Mouse (Mus musculus): ENCODE results near the gene Mplkip. TPM values are rescaled to one million over a fixed set of nuclear protein-coding genes. Genes with fewer than 3 reads are reported as not detected.

The Mplkip gene
- 32.1 and 32.4 TPM in 2 replicates for polyA plus RNA-seq (2014; fragmentation: Nextera tagmentation; extraction: Ambion mirVana)

GRCm38 (mm10) chr13:17694911-17695699 is at the start of gene Mplkip, which contains the start of gene Sugct:
TSS of gene Mplkip (plus strand) at chr13:17695192.
TSS of gene Sugct (minus strand) at chr13:17695553.
- Histone ChIP-seq H3K27ac (ENCODE audit: low read depth, low read length) (peak within 1 kb of the TSS; percentile 96), H3K4me1 (ENCODE audit: control insufficient read depth, insufficient read depth, low read length) (no peaks in the 10 kb centered on the region), H3K27me3 (ENCODE audit: control insufficient read depth, insufficient read depth, low read length) (no peaks in the 10 kb centered on the region), H3K36me3 (ENCODE audit: control insufficient read depth, insufficient read depth, low read length) (no peaks in the 10 kb centered on the region), H3K4me3 (ENCODE audit: low read depth, low read length) (peak within 1 kb of the TSS; percentile 83), H3K9ac (ENCODE audit: low read depth, low read length) (peak within 1 kb of the TSS; percentile 96), H3K4me2 (peak within 1 kb of the TSS; percentile 75), H3K9me3 (replicated peaks; ENCODE audit: control insufficient read depth, low read length) (no peaks in the 10 kb centered on the region)
- WGBS (ENCODE audit: insufficient replicate concordance): under 1% methylated on average over 65 of the region's 66 CpGs
- peak; percentile 99 for ATAC-seq (replicated peaks; ENCODE audit: insufficient number of reproducible peaks, low FRiP score, low TSS enrichment)

- 67% methylated on average over 1 of the region's 1 CpGs for WGBS (ENCODE audit: insufficient replicate concordance)
- Histone ChIP-seq H3K27ac (ENCODE audit: low read depth, low read length) (no peak overlapping the region), H3K4me1 (ENCODE audit: control insufficient read depth, insufficient read depth, low read length) (no peaks in the 10 kb centered on the region), H3K4me2 (no peak overlapping the region), H3K9me3 (replicated peaks; ENCODE audit: control insufficient read depth, low read length) (no peaks in the 10 kb centered on the region), H3K36me3 (ENCODE audit: control insufficient read depth, insufficient read depth, low read length) (no peaks in the 10 kb centered on the region), H3K4me3 (ENCODE audit: low read depth, low read length) (no peak overlapping the region), H3K9ac (ENCODE audit: low read depth, low read length) (no peak overlapping the region), H3K27me3 (ENCODE audit: control insufficient read depth, insufficient read depth, low read length) (no peaks in the 10 kb centered on the region)
- no peak for ATAC-seq (replicated peaks; ENCODE audit: insufficient number of reproducible peaks, low FRiP score, low TSS enrichment)
Measured at GRCm38 (mm10) chr13:17667380-17667779, 27.6 kb upstream of the Mplkip start.

GRCm38 (mm10) chr13:17671122-17671521 is 23.9 kb upstream of the Mplkip start:
- H3K27ac ChIP-seq (ENCODE audit: low read depth, low read length): no peak overlapping the region
- no peaks in the 10 kb centered on the region for H3K27me3 ChIP-seq (ENCODE audit: control insufficient read depth, insufficient read depth, low read length)
- no peaks in the 10 kb centered on the region for H3K4me1 ChIP-seq (ENCODE audit: control insufficient read depth, insufficient read depth, low read length)
- no peak for ATAC-seq (replicated peaks; ENCODE audit: insufficient number of reproducible peaks, low FRiP score, low TSS enrichment)
- H3K4me2 ChIP-seq: no peak overlapping the region
- H3K9me3 ChIP-seq (replicated peaks; ENCODE audit: control insufficient read depth, low read length): no peaks in the 10 kb centered on the region
- H3K9ac ChIP-seq (ENCODE audit: low read depth, low read length): no peak overlapping the region
- no peak overlapping the region for H3K4me3 ChIP-seq (ENCODE audit: low read depth, low read length)
- H3K36me3 ChIP-seq (ENCODE audit: control insufficient read depth, insufficient read depth, low read length): no peaks in the 10 kb centered on the region
- 53% methylated on average over 1 of the region's 1 CpGs for WGBS (ENCODE audit: insufficient replicate concordance)

GRCm38 (mm10) chr13:17689461-17689860 is 5.5 kb upstream of the Mplkip start:
- H3K4me3 ChIP-seq (ENCODE audit: low read depth, low read length): no peak overlapping the region
- H3K9ac ChIP-seq (ENCODE audit: low read depth, low read length): no peak overlapping the region
- H3K36me3 ChIP-seq (ENCODE audit: control insufficient read depth, insufficient read depth, low read length): no peaks in the 10 kb centered on the region
- H3K9me3 ChIP-seq (replicated peaks; ENCODE audit: control insufficient read depth, low read length): no peaks in the 10 kb centered on the region
- no peak for ATAC-seq (replicated peaks; ENCODE audit: insufficient number of reproducible peaks, low FRiP score, low TSS enrichment)
- no peaks in the 10 kb centered on the region for H3K4me1 ChIP-seq (ENCODE audit: control insufficient read depth, insufficient read depth, low read length)
- H3K27me3 ChIP-seq (ENCODE audit: control insufficient read depth, insufficient read depth, low read length): no peaks in the 10 kb centered on the region
- no peak overlapping the region for H3K27ac ChIP-seq (ENCODE audit: low read depth, low read length)
- no peak overlapping the region for H3K4me2 ChIP-seq

GRCm38 (mm10) chr13:17690686-17691085 is 4.3 kb upstream of the Mplkip start:
- no peak overlapping the region for H3K9ac ChIP-seq (ENCODE audit: low read depth, low read length)
- no peak overlapping the region for H3K4me3 ChIP-seq (ENCODE audit: low read depth, low read length)
- H3K4me2 ChIP-seq: no peak overlapping the region
- no peak overlapping the region for H3K27ac ChIP-seq (ENCODE audit: low read depth, low read length)
- no peaks in the 10 kb centered on the region for H3K4me1 ChIP-seq (ENCODE audit: control insufficient read depth, insufficient read depth, low read length)
- H3K9me3 ChIP-seq (replicated peaks; ENCODE audit: control insufficient read depth, low read length): no peaks in the 10 kb centered on the region
- no peaks in the 10 kb centered on the region for H3K27me3 ChIP-seq (ENCODE audit: control insufficient read depth, insufficient read depth, low read length)
- no peaks in the 10 kb centered on the region for H3K36me3 ChIP-seq (ENCODE audit: control insufficient read depth, insufficient read depth, low read length)
- no peak for ATAC-seq (replicated peaks; ENCODE audit: insufficient number of reproducible peaks, low FRiP score, low TSS enrichment)

- Histone ChIP-seq H3K27ac (ENCODE audit: low read depth, low read length) (no peak overlapping the region), H3K27me3 (ENCODE audit: control insufficient read depth, insufficient read depth, low read length) (no peaks in the 10 kb centered on the region), H3K4me2 (no peak overlapping the region), H3K4me3 (ENCODE audit: low read depth, low read length) (no peak overlapping the region), H3K4me1 (ENCODE audit: control insufficient read depth, insufficient read depth, low read length) (no peaks in the 10 kb centered on the region), H3K9ac (ENCODE audit: low read depth, low read length) (no peak overlapping the region), H3K9me3 (replicated peaks; ENCODE audit: control insufficient read depth, low read length) (no peaks in the 10 kb centered on the region), H3K36me3 (ENCODE audit: control insufficient read depth, insufficient read depth, low read length) (no peaks in the 10 kb centered on the region)
- 54% methylated on average over 1 of the region's 1 CpGs for WGBS (ENCODE audit: insufficient replicate concordance)
- ATAC-seq (replicated peaks; ENCODE audit: insufficient number of reproducible peaks, low FRiP score, low TSS enrichment): no peak
Measured at GRCm38 (mm10) chr13:17691436-17691835, 3.6 kb upstream of the Mplkip start.

- no peaks in the 10 kb centered on the region for H3K36me3 ChIP-seq (ENCODE audit: control insufficient read depth, insufficient read depth, low read length)
- 65% methylated on average over 5 of the region's 5 CpGs for WGBS (ENCODE audit: insufficient replicate concordance)
- H3K9me3 ChIP-seq (replicated peaks; ENCODE audit: control insufficient read depth, low read length): no peaks in the 10 kb centered on the region
- no peaks in the 10 kb centered on the region for H3K27me3 ChIP-seq (ENCODE audit: control insufficient read depth, insufficient read depth, low read length)
- H3K4me2 ChIP-seq: peak overlapping the region; percentile 68
- no peak overlapping the region for H3K27ac ChIP-seq (ENCODE audit: low read depth, low read length)
- no peaks in the 10 kb centered on the region for H3K4me1 ChIP-seq (ENCODE audit: control insufficient read depth, insufficient read depth, low read length)
- 0 out of 2 replicates have a peak overlapping the region, but pooled peaks have one; percentile 16 for H3K9ac ChIP-seq (ENCODE audit: low read depth, low read length)
- H3K4me3 ChIP-seq (ENCODE audit: low read depth, low read length): peak overlapping the region; percentile 83; the same call in 1 of the 2 replicates
- ATAC-seq (replicated peaks; ENCODE audit: insufficient number of reproducible peaks, low FRiP score, low TSS enrichment): no peak
Measured at GRCm38 (mm10) chr13:17693816-17694215, 1.2 kb upstream of the Mplkip start.

GRCm38 (mm10) chr13:17694414-17694813 is 578 bp upstream of the Mplkip start:
- Histone ChIP-seq H3K9ac (ENCODE audit: low read depth, low read length) (peak overlapping the region; percentile 87), H3K9me3 (replicated peaks; ENCODE audit: control insufficient read depth, low read length) (no peaks in the 10 kb centered on the region), H3K4me2 (peak overlapping the region; percentile 68), H3K36me3 (ENCODE audit: control insufficient read depth, insufficient read depth, low read length) (no peaks in the 10 kb centered on the region), H3K27ac (ENCODE audit: low read depth, low read length) (peak overlapping the region; percentile 78), H3K27me3 (ENCODE audit: control insufficient read depth, insufficient read depth, low read length) (no peaks in the 10 kb centered on the region), H3K4me1 (ENCODE audit: control insufficient read depth, insufficient read depth, low read length) (no peaks in the 10 kb centered on the region), H3K4me3 (ENCODE audit: low read depth, low read length) (peak overlapping the region; percentile 83)
- ATAC-seq (replicated peaks; ENCODE audit: insufficient number of reproducible peaks, low FRiP score, low TSS enrichment): peak; percentile 69
- WGBS (ENCODE audit: insufficient replicate concordance): 1% methylated on average over 20 of the region's 25 CpGs

All from heart, embryonic 11.5 days (tissue).